Mouse (Mus musculus) liver (tissue): ENCODE measurements around the gene Podxl2.

Source experiments
- DNase-seq: peaks from one replicate; pipeline ENCODE4 v3.0.0-alpha.2; 2020; ENCODE audit warnings: mixed read lengths

Gene Podxl2

DNA sequence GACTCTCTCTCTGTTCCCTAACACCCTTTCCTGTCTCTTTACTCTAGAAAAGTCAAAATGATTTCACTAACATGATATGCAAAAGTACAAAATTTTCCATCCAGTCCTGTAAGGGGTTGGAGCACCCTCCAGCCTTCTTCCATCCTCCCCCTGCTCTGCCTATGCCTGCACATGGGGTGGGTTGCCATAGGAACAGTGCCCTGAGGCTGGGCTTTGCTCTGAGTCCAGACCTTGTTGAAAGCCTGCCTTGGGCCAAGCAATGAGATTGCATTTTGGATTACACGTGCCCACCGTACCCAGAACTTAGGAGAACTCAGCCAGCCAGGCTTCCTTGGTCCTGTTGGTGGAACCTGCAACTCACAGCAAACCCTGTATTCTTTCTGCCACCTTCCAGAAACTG lies 81.6 kb downstream of the Podxl2 start:
- no peak for DNase-seq
